Mouse (Mus musculus) CD4-positive, CD25-positive, alpha-beta regulatory T cell, adult 2 months (primary cell): ENCODE results near the gene Stk39.
A peak's percentile ranks its signal among the peaks of the same experiment; 100 is the strongest.

Experiments
- DNase-seq: peaks from one replicate; pipeline ENCODE4 v3.0.0-alpha.2; 2012; ENCODE audit warnings: low read depth, low spot score

Stk39 gene

GRCm38 (mm10) chr2:68289961-68290360 is 182.1 kb downstream of the Stk39 start:
- DNase-seq = no peak

- peak; percentile 47 for DNase-seq
These were observed 182.9 kb downstream of the Stk39 start for GRCm38 (mm10) chr2:68289177-68289576.

GRCm38 (mm10) chr2:68288106-68288505 is 184.0 kb downstream of the Stk39 start:
- DNase-seq = no peak

GRCm38 (mm10) chr2:68284391-68284790 is 187.7 kb downstream of the Stk39 start:
- DNase-seq = no peak

- no peak for DNase-seq
These were observed 189.0 kb downstream of the Stk39 start for GRCm38 (mm10) chr2:68283021-68283548.

- no peak for DNase-seq
These were observed 190.5 kb downstream of the Stk39 start for GRCm38 (mm10) chr2:68281575-68281974.

GRCm38 (mm10) chr2:68271301-68271700 is 200.8 kb downstream of the Stk39 start:
- DNase-seq = no peak

- no peak for DNase-seq
These were observed 201.2 kb downstream of the Stk39 start for GRCm38 (mm10) chr2:68270836-68271235.

- no peak for DNase-seq
These were observed 202.4 kb downstream of the Stk39 start for GRCm38 (mm10) chr2:68269646-68270045.

GRCm38 (mm10) chr2:68264826-68265225 is 207.2 kb downstream of the Stk39 start:
- DNase-seq = no peak

- DNase-seq = no peak
These were observed 211.2 kb downstream of the Stk39 start for GRCm38 (mm10) chr2:68260911-68261310.

GRCm38 (mm10) chr2:68257571-68257970 is 214.5 kb downstream of the Stk39 start:
- DNase-seq = no peak

GRCm38 (mm10) chr2:68256472-68256871 is 215.6 kb downstream of the Stk39 start:
- DNase-seq = no peak

GRCm38 (mm10) chr2:68254756-68255155 is 217.3 kb downstream of the Stk39 start:
- DNase-seq = no peak

- no peak for DNase-seq
These were observed 218.8 kb downstream of the Stk39 start for GRCm38 (mm10) chr2:68253222-68253621.

GRCm38 (mm10) chr2:68252048-68252758 is 219.9 kb downstream of the Stk39 start:
- DNase-seq = no peak

GRCm38 (mm10) chr2:68250897-68251296 is 221.2 kb downstream of the Stk39 start:
- DNase-seq = no peak

GRCm38 (mm10) chr2:68249855-68250424 is 222.1 kb downstream of the Stk39 start:
- DNase-seq = peak; percentile 10

GRCm38 (mm10) chr2:68246284-68246683 is 225.8 kb downstream of the Stk39 start:
- DNase-seq = no peak

GRCm38 (mm10) chr2:68244556-68244955 is 227.5 kb downstream of the Stk39 start:
- no peak for DNase-seq

GRCm38 (mm10) chr2:68243879-68244553 is 228.1 kb downstream of the Stk39 start:
- no peak for DNase-seq

GRCm38 (mm10) chr2:68243273-68243672 is 228.8 kb downstream of the Stk39 start:
- peak; percentile 32 for DNase-seq

- no peak for DNase-seq
These were observed 230.0 kb downstream of the Stk39 start for GRCm38 (mm10) chr2:68242069-68242468.
